Mouse (Mus musculus) effector memory CD4-positive, alpha-beta T cell, adult 7 months (primary cell): ENCODE data around the gene Insig1. TPM values are rescaled to one million over a fixed set of nuclear protein-coding genes. Genes with fewer than 3 reads are reported as not detected.

Source experiments
- polyA plus RNA-seq: library from polyadenylated mRNA; unstranded; fragments of 100-300 nt; shearing (Covaris generic); gene quantifications from one replicate; pipeline ENCODE4 v1.2.1, GENCODE M21; 2017

Insig1 gene
- 88.1 TPM for polyA plus RNA-seq

DNA sequence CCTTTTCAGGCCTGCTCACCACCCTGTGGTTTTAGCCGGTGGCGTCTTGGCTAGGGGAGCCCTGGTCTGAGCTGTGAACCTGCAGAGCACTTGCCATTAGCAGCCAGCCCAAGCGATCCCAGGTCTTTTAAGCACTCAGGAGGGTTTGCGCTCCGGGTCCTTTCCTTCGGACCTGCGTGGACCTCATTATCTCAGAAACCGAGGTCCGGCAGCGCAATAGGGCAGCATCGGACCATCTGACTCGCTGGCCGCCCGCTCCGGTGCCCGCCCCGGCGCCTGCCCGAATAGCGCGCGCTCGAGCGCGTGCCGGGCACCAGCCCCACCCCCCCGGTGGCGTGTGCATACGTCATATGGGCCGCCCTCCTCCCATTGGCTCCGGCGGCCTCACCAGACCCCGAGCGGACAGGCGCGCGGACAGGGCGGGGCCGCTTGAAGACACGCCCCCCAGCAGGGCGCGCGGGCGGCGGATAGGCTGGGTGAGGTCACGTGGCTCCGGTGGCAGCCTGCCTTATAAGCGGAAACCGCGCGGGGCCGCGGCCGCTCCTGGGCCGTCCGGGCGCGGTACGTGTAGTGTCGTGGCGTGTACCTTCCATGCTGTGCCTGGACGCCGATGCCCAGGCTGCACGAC, at the start of gene Insig1:
Insig1 (plus strand) TSS at position 536 of the 628 bp plus-strand sequence.

Other genes starting within 250 kb of the Insig1 start
- gene Htr5a, start 229.2 kb upstream of the Insig1 start, polyA plus RNA-seq: 0.18 TPM
- 0.15 TPM for gene En2, start 94.3 kb downstream of the Insig1 start, polyA plus RNA-seq
- 0.24 TPM for gene Cnpy1, start 174.4 kb downstream of the Insig1 start, polyA plus RNA-seq
- 91.7 TPM for gene Rbm33, start 245.8 kb downstream of the Insig1 start, polyA plus RNA-seq